Mouse (Mus musculus): ENCODE measurements around the gene Ccdc33. TPM values are rescaled to one million over a fixed set of nuclear protein-coding genes. Genes with fewer than 3 reads are reported as not detected.
A peak's percentile ranks its signal among the peaks of the same experiment; 100 is the strongest.

Gene Ccdc33
- polyA plus RNA-seq, 1 experiment from 2014 or later: 0.33 TPM

- peaks cover 53% of the 10 kb centered on the region for H3K4me1 ChIP-seq (replicated peaks)
- no peaks in the 10 kb centered on the region for H3K36me3 ChIP-seq
- H3K9me3 ChIP-seq: no peaks in the 10 kb centered on the region
- peaks cover 17% of the 10 kb centered on the region for H3K27me3 ChIP-seq
- ATAC-seq (ENCODE audit: low read depth): peak; percentile 11; the same call in 1 of the 2 replicates
- no peak overlapping the region for H3K27ac ChIP-seq (replicated peaks)
- no peak overlapping the region for H3K9ac ChIP-seq
- no peak overlapping the region for H3K4me3 ChIP-seq
- no peak overlapping the region for H3K4me2 ChIP-seq
- WGBS: 58% methylated on average over 5 of the region's 5 CpGs
These were observed 63.0 kb downstream of the Ccdc33 start for GRCm38 (mm10) chr9:58055666-58056065.

- no peaks in the 10 kb centered on the region for H3K9me3 ChIP-seq
- no peak overlapping the region for H3K4me2 ChIP-seq
- no peaks in the 10 kb centered on the region for H3K36me3 ChIP-seq
- 93% methylated on average over 1 of the region's 1 CpGs for WGBS
- H3K4me3 ChIP-seq: no peak overlapping the region
- H3K9ac ChIP-seq: no peak overlapping the region
- peaks cover 53% of the 10 kb centered on the region for H3K4me1 ChIP-seq (replicated peaks)
- H3K27ac ChIP-seq (replicated peaks): no peak overlapping the region; the same call in 1 of the 2 replicates
- peaks cover 17% of the 10 kb centered on the region for H3K27me3 ChIP-seq
- ATAC-seq (ENCODE audit: low read depth): no peak
These were observed 64.6 kb downstream of the Ccdc33 start for GRCm38 (mm10) chr9:58054032-58054431.

- no peak for ATAC-seq (ENCODE audit: low read depth)
- peaks cover 58% of the 10 kb centered on the region for H3K4me1 ChIP-seq (replicated peaks)
These were observed 65.1 kb downstream of the Ccdc33 start for GRCm38 (mm10) chr9:58053544-58053943.

GRCm38 (mm10) chr9:58053102-58053501 lies 65.5 kb downstream of the Ccdc33 start:
- 15% methylated on average over 3 of the region's 3 CpGs for WGBS
- Histone ChIP-seq H3K4me3 (no peak overlapping the region), H3K4me2 (no peak overlapping the region), H3K9me3 (no peaks in the 10 kb centered on the region), H3K4me1 (replicated peaks) (peaks cover 63% of the 10 kb centered on the region), H3K27ac (replicated peaks) (peak overlapping the region; percentile 57; the same call in 1 of the 2 replicates), H3K9ac (no peak overlapping the region), H3K27me3 (peaks cover 13% of the 10 kb centered on the region), H3K36me3 (no peaks in the 10 kb centered on the region)
- ATAC-seq (ENCODE audit: low read depth): no peak

More at GRCm38 (mm10) chr9:58053544-58053943, 65.1 kb downstream of the Ccdc33 start:
- H3K9ac ChIP-seq: no peak overlapping the region
- H3K27ac ChIP-seq (replicated peaks): peak overlapping the region; percentile 39; the same call in 1 of the 2 replicates
- 55% methylated on average over 3 of the region's 3 CpGs for WGBS
- no peaks in the 10 kb centered on the region for H3K36me3 ChIP-seq
- no peak overlapping the region for H3K4me2 ChIP-seq
- H3K4me3 ChIP-seq: no peak overlapping the region
- H3K27me3 ChIP-seq: peaks cover 17% of the 10 kb centered on the region
- H3K9me3 ChIP-seq: no peaks in the 10 kb centered on the region

- no peak overlapping the region for H3K4me2 ChIP-seq
- H3K4me1 ChIP-seq (replicated peaks): peaks cover 74% of the 10 kb centered on the region
- no peaks in the 10 kb centered on the region for H3K9me3 ChIP-seq
- no peak overlapping the region for H3K9ac ChIP-seq
- peak; percentile 24; the same call in 1 of the 2 replicates for ATAC-seq (ENCODE audit: low read depth)
- H3K27me3 ChIP-seq: peaks cover 4% of the 10 kb centered on the region
- peak overlapping the region; percentile 57 for H3K27ac ChIP-seq (replicated peaks)
- H3K4me3 ChIP-seq: no peak overlapping the region
- no peaks in the 10 kb centered on the region for H3K36me3 ChIP-seq
- WGBS: 35% methylated on average over 5 of the region's 5 CpGs
These were observed 66.7 kb downstream of the Ccdc33 start for GRCm38 (mm10) chr9:58051937-58052336.

GRCm38 (mm10) chr9:58049861-58050260 lies 68.8 kb downstream of the Ccdc33 start:
- Histone ChIP-seq H3K36me3 (no peaks in the 10 kb centered on the region), H3K9me3 (no peaks in the 10 kb centered on the region), H3K4me1 (replicated peaks) (peaks cover 79% of the 10 kb centered on the region), H3K27ac (replicated peaks) (peak overlapping the region; percentile 86; the same call in 1 of the 2 replicates), H3K4me2 (no peak overlapping the region), H3K27me3 (no peaks in the 10 kb centered on the region), H3K9ac (no peak overlapping the region), H3K4me3 (no peak overlapping the region)
- ATAC-seq (ENCODE audit: low read depth): no peak
- WGBS: 79% methylated on average over 7 of the region's 7 CpGs

GRCm38 (mm10) chr9:58049186-58049585 lies 69.4 kb downstream of the Ccdc33 start:
- no peak overlapping the region for H3K4me3 ChIP-seq
- H3K9me3 ChIP-seq: no peaks in the 10 kb centered on the region
- H3K36me3 ChIP-seq: no peaks in the 10 kb centered on the region
- H3K9ac ChIP-seq: 0 out of 2 replicates have a peak overlapping the region, but pooled peaks have one; percentile 44
- peak; percentile 10; the same call in 1 of the 2 replicates for ATAC-seq (ENCODE audit: low read depth)
- H3K27me3 ChIP-seq: no peaks in the 10 kb centered on the region
- H3K4me1 ChIP-seq (replicated peaks): peaks cover 86% of the 10 kb centered on the region
- H3K27ac ChIP-seq (replicated peaks): peak overlapping the region; percentile 86
- no peak overlapping the region for H3K4me2 ChIP-seq
- WGBS: 47% methylated on average over 6 of the region's 6 CpGs

GRCm38 (mm10) chr9:58048621-58049020 lies 70.0 kb downstream of the Ccdc33 start:
- peak; percentile 57 for ATAC-seq (ENCODE audit: low read depth)
- Histone ChIP-seq H3K27me3 (no peaks in the 10 kb centered on the region), H3K9me3 (no peaks in the 10 kb centered on the region), H3K4me2 (peak overlapping the region; percentile 7; the same call in 1 of the 2 replicates), H3K27ac (replicated peaks) (peak overlapping the region; percentile 86), H3K4me1 (replicated peaks) (peaks cover 89% of the 10 kb centered on the region), H3K4me3 (no peak overlapping the region), H3K36me3 (no peaks in the 10 kb centered on the region), H3K9ac (peak overlapping the region; percentile 44; the same call in 1 of the 2 replicates)
- 7% methylated on average over 6 of the region's 6 CpGs for WGBS

- 79% methylated on average over 10 of the region's 10 CpGs for WGBS
- peaks cover 89% of the 10 kb centered on the region for H3K4me1 ChIP-seq (replicated peaks)
These were observed 71.6 kb downstream of the Ccdc33 start for GRCm38 (mm10) chr9:58047061-58047460.

GRCm38 (mm10) chr9:58045646-58046045 lies 73.0 kb downstream of the Ccdc33 start:
- H3K27me3 ChIP-seq: no peaks in the 10 kb centered on the region
- no peak for ATAC-seq (ENCODE audit: low read depth)
- H3K9me3 ChIP-seq: no peaks in the 10 kb centered on the region
- H3K9ac ChIP-seq: peak overlapping the region; percentile 28; the same call in 1 of the 2 replicates
- H3K27ac ChIP-seq (replicated peaks): peak overlapping the region; percentile 80
- H3K4me1 ChIP-seq (replicated peaks): peaks cover 93% of the 10 kb centered on the region
- WGBS: 7% methylated on average over 4 of the region's 4 CpGs
- H3K4me2 ChIP-seq: no peak overlapping the region
- H3K36me3 ChIP-seq: no peaks in the 10 kb centered on the region
- H3K4me3 ChIP-seq: no peak overlapping the region

More at GRCm38 (mm10) chr9:58047061-58047460, 71.6 kb downstream of the Ccdc33 start:
- H3K27me3 ChIP-seq: no peaks in the 10 kb centered on the region
- no peak overlapping the region for H3K9ac ChIP-seq
- H3K36me3 ChIP-seq: no peaks in the 10 kb centered on the region
- no peaks in the 10 kb centered on the region for H3K9me3 ChIP-seq
- H3K27ac ChIP-seq (replicated peaks): no peak overlapping the region
- no peak overlapping the region for H3K4me3 ChIP-seq
- ATAC-seq (ENCODE audit: low read depth): no peak
- no peak overlapping the region for H3K4me2 ChIP-seq

- peak; percentile 46 for ATAC-seq (ENCODE audit: low read depth)
These were observed 73.8 kb downstream of the Ccdc33 start for GRCm38 (mm10) chr9:58044828-58045227.

GRCm38 (mm10) chr9:58043496-58044017 lies 75.1 kb downstream of the Ccdc33 start:
- H3K36me3 ChIP-seq: no peaks in the 10 kb centered on the region
- H3K27me3 ChIP-seq: peaks cover 11% of the 10 kb centered on the region; the same call in 1 of the 2 replicates
- H3K4me2 ChIP-seq: no peak overlapping the region
- peaks cover 89% of the 10 kb centered on the region for H3K4me1 ChIP-seq (replicated peaks)
- no peak overlapping the region for H3K9ac ChIP-seq
- WGBS: 46% methylated on average over 10 of the region's 10 CpGs
- no peaks in the 10 kb centered on the region for H3K9me3 ChIP-seq
- no peak for ATAC-seq (ENCODE audit: low read depth)
- no peak overlapping the region for H3K4me3 ChIP-seq
- peak overlapping the region; percentile 80 for H3K27ac ChIP-seq (replicated peaks)

More at GRCm38 (mm10) chr9:58044828-58045227, 73.8 kb downstream of the Ccdc33 start:
- peaks cover 2% of the 10 kb centered on the region; the same call in 1 of the 2 replicates for H3K27me3 ChIP-seq
- peaks cover 93% of the 10 kb centered on the region for H3K4me1 ChIP-seq (replicated peaks)
- H3K36me3 ChIP-seq: no peaks in the 10 kb centered on the region
- H3K9me3 ChIP-seq: no peaks in the 10 kb centered on the region
- no peak overlapping the region for H3K9ac ChIP-seq
- H3K4me3 ChIP-seq: no peak overlapping the region
- no peak overlapping the region for H3K4me2 ChIP-seq
- peak overlapping the region; percentile 80 for H3K27ac ChIP-seq (replicated peaks)
- 12% methylated on average over 10 of the region's 10 CpGs for WGBS
